Mouse (Mus musculus): ENCODE measurements at regions not wholly inside any gene's neighbourhood (a gene's known extent, or its start where the extent isn't known, plus 50 kb on each side); places are given as distances from the start of the nearest gene placed in this dataset.

- DNase-seq (ENCODE audit: low spot score in 2 of 2) = peak in 1 of 2 experiments; percentile 54
Measured at GRCm38 (mm10) chr10:44589352-44589751, 61.1 kb upstream of the Prdm1 start.

- no peak for DNase-seq (ENCODE audit: low spot score in 2 of 2)
Measured at GRCm38 (mm10) chr10:44582736-44583135, 54.4 kb upstream of the Prdm1 start.
